ENCODE assay signal across 8 mouse cellular contexts in the genomic region with DNA sequence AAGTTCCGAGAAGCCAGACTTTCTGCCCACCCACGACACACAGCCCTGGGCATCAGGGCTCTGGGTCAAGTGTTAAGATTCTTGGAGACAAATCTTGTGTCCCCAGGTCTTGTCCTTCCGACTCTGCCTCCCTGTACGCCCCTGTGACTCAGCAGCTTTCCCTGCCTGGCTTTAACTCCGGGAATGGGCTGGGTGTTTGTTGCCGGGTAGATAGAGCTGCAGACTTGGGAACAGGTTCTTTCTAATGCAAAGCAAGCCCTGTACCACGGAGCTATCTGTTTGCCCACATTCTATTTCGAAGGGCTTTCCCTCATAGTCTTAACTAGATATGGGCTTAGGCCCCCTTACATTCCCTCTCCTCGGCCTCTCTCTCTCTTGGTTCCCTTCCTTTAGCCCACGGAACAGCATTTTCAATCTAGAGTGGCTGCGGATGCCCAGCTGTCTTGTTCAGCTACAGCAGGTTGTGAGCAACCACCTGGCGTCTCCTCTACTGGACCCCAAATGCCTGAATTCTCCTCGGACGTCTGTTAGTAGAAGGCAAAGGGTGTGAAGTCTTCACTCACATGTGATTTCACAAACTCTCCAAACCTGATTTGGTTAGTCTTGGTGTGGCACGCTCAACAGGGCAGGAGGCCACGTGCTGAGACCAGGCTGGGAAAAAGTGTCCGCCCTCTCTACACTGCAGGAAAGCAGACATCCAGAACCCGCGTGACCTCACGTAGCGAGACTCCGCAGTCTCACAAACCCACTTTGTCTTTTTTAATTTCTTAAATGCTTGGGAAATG. TPM values are rescaled to one million over a fixed set of nuclear protein-coding genes. Genes with fewer than 3 reads are reported as not detected.
DNase-seq lines count a peak whose midpoint lies in the region; ATAC-seq and TF ChIP-seq lines count a peak whose summit lies in the region.

No protein-coding gene starts in this region.

- H3K79me2 ChIP-seq in macrophage (ENCODE audit: inconsistent target): peaks cover 35% of the 10 kb centered on the region

- no peak for ATAC-seq in forebrain, postnatal 0 days
- peak; percentile 12; the same call in 1 of the 2 replicates for ATAC-seq in kidney, embryonic 15.5 days (replicated peaks; ENCODE audit: low FRiP score)
- peak; percentile 71 for ATAC-seq in stomach, postnatal 0 days (ENCODE audit: low FRiP score, low TSS enrichment)

- H3K27ac ChIP-seq in bone marrow, adult 2 months (ENCODE audit: control insufficient read depth, insufficient read depth, low read depth, low read length, poor library complexity): peak overlapping the region; percentile 94
- H3K27ac ChIP-seq in forebrain, postnatal 0 days (ENCODE audit: low read depth, low read length): peak overlapping the region; percentile 96
- H3K27ac ChIP-seq in kidney, embryonic 15.5 days: peak overlapping the region; percentile 99
- H3K27ac ChIP-seq in macrophage: peak overlapping the region; percentile 95
- H3K27ac ChIP-seq in stomach, postnatal 0 days (replicated peaks): peak overlapping the region; percentile 98

- H3K4me1 ChIP-seq in bone marrow, adult 2 months (ENCODE audit: control insufficient read depth, insufficient read depth, low read length): peaks cover 2% of the 10 kb centered on the region; the same call in 1 of the 2 replicates
- peaks cover 27% of the 10 kb centered on the region for H3K4me1 ChIP-seq in forebrain, postnatal 0 days (ENCODE audit: insufficient read depth)
- H3K4me1 ChIP-seq in kidney, embryonic 15.5 days: peaks cover 49% of the 10 kb centered on the region
- peaks cover 7% of the 10 kb centered on the region for H3K4me1 ChIP-seq in stomach, postnatal 0 days (replicated peaks; ENCODE audit: control insufficient read depth, insufficient read depth)

- intact Hi-C loops in gastrocnemius, postnatal 14 days (cut with DNase I; ENCODE audit: low total_unique reads): no loop called here

- peak overlapping the region; percentile 97 for H3K9ac ChIP-seq in forebrain, postnatal 0 days
- H3K9ac ChIP-seq in kidney, embryonic 15.5 days: peak overlapping the region; percentile 98
- H3K9ac ChIP-seq in stomach, postnatal 0 days (ENCODE audit: low read length): peak overlapping the region; percentile 95

- peak overlapping the region; percentile 98 for H3K4me3 ChIP-seq in bone marrow, adult 2 months (replicated peaks; ENCODE audit: control insufficient read depth, low read depth, low read length)
- H3K4me3 ChIP-seq in forebrain, postnatal 0 days (ENCODE audit: low read depth, low read length): peak overlapping the region; percentile 91
- H3K4me3 ChIP-seq in kidney, embryonic 15.5 days (replicated peaks): peak overlapping the region; percentile 98
- peak overlapping the region; percentile 65 for H3K4me3 ChIP-seq in macrophage (ENCODE audit: inconsistent target)
- H3K4me3 ChIP-seq in stomach, postnatal 0 days (ENCODE audit: low read depth, low read length): peak overlapping the region; percentile 80

- no peaks in the 10 kb centered on the region for H3K27me3 ChIP-seq in forebrain, postnatal 0 days (ENCODE audit: insufficient read depth, low read length)
- H3K27me3 ChIP-seq in kidney, embryonic 15.5 days: no peaks in the 10 kb centered on the region
- H3K27me3 ChIP-seq in stomach, postnatal 0 days (ENCODE audit: control insufficient read depth, insufficient read depth, low read length): no peaks in the 10 kb centered on the region

- TF ChIP-seq POLR2A in bone marrow, adult 2 months (IDR thresholded peaks at IDR 0.05; ENCODE audit: borderline replicate concordance, control insufficient read depth, low read depth, low read length): no peak

- no peak for TF ChIP-seq CTCF in bone marrow, adult 2 months (IDR thresholded peaks at IDR 0.05; ENCODE audit: control insufficient read depth, insufficient read depth, low read length)
- no peak for TF ChIP-seq CTCF in forebrain, postnatal 0 days (IDR thresholded peaks at IDR 0.05; ENCODE audit: low read depth)
- no peak for TF ChIP-seq CTCF in stomach, postnatal 0 days (IDR thresholded peaks at IDR 0.05; ENCODE audit: low read depth)

- no peaks in the 10 kb centered on the region for H3K9me3 ChIP-seq in forebrain, postnatal 0 days (ENCODE audit: low read length)
- H3K9me3 ChIP-seq in kidney, embryonic 15.5 days (replicated peaks): no peaks in the 10 kb centered on the region
- H3K9me3 ChIP-seq in stomach, postnatal 0 days (ENCODE audit: control insufficient read depth, low read length): no peaks in the 10 kb centered on the region

- WGBS in bone marrow, adult 2 months: 24% methylated on average over 22 of the region's 22 CpGs
- 17% methylated on average over 22 of the region's 22 CpGs for WGBS in forebrain, postnatal 0 days
- WGBS in kidney, embryonic 15.5 days: 14% methylated on average over 22 of the region's 22 CpGs
- WGBS in macrophage (ENCODE audit: missing documents): 35% methylated on average over 22 of the region's 22 CpGs
- 15% methylated on average over 22 of the region's 22 CpGs for WGBS in stomach, postnatal 0 days

- H3K36me3 ChIP-seq in forebrain, postnatal 0 days (ENCODE audit: insufficient read depth): no peaks in the 10 kb centered on the region
- 0 out of 2 replicates have a peak, but pooled peaks cover 2% of the 10 kb centered on the region for H3K36me3 ChIP-seq in kidney, embryonic 15.5 days
- H3K36me3 ChIP-seq in macrophage (ENCODE audit: inconsistent target): no peaks in the 10 kb centered on the region
- no peaks in the 10 kb centered on the region for H3K36me3 ChIP-seq in stomach, postnatal 0 days (ENCODE audit: control insufficient read depth, insufficient read depth, low read length)

- peak overlapping the region; percentile 94 for H3K4me2 ChIP-seq in forebrain, postnatal 0 days (ENCODE audit: low read depth)
- peak overlapping the region; percentile 75 for H3K4me2 ChIP-seq in kidney, embryonic 15.5 days
- H3K4me2 ChIP-seq in stomach, postnatal 0 days (replicated peaks; ENCODE audit: low read depth): peak overlapping the region; percentile 82

- no peak for TF ChIP-seq EP300 in stomach, postnatal 0 days (optimal IDR thresholded peaks at IDR 0.05)

- peak; percentile 40 for DNase-seq in gastrocnemius, postnatal 14 days
- DNase-seq in gastrocnemius, postnatal 4 days (ENCODE audit: low spot score in 2 of 2): no peak
- DNase-seq in forebrain, postnatal 0 days: no peak
- peak; percentile 67 for DNase-seq in stomach, postnatal 0 days (ENCODE audit: low spot score)
- DNase-seq in adrenal gland, postnatal 4 days (ENCODE audit: low spot score in 2 of 2): no peak

RNA-seq across cellular contexts. Expression of a gene that starts 0.8 kb away (rescaled TPM):
- total RNA-seq in gastrocnemius, postnatal 14 days (2021): 1,000 to 10,000 TPM; 1,133 to 1,268 TPM
- total RNA-seq in gastrocnemius, postnatal 4 days (2021): 100 to 1,000 TPM; 797 to 932 TPM
- polyA plus RNA-seq in bone marrow, adult 2 months (2011; ENCODE audit: insufficient read depth, insufficient read length, low replicate concordance, missing spikeins): 68.5 and 89.4 TPM in 2 replicates
- total RNA-seq in forebrain, postnatal 0 days (2014; rRNA removed): 306 and 330 TPM in 2 replicates
- 327 and 401 TPM in 2 replicates for polyA plus RNA-seq in forebrain, postnatal 0 days (2015; fragmentation: Nextera tagmentation; extraction: Ambion mirVana)
- 336 and 358 TPM in 2 replicates for polyA plus RNA-seq in kidney, embryonic 15.5 days (2015; fragmentation: Nextera tagmentation; extraction: Ambion mirVana)
- total RNA-seq in macrophage (2018; cell fraction: chromatin; rRNA removed): 100 to 1,000 TPM in 14 of 26 experiments, 10 to 100 TPM in 12; 37.4 to 166 (median 104) TPM
- 100 to 1,000 TPM; 123 to 261 (median 180) TPM for total RNA-seq in macrophage (2018; cell fraction: cytosol; rRNA removed)
- total RNA-seq in macrophage (2018; cell fraction: nucleus; rRNA removed): 100 to 1,000 TPM in 9 of 26 experiments, 10 to 100 TPM in 17; 60.8 to 168 (median 90.4) TPM
- 164 to 239 TPM (median 232 TPM) in 3 replicates for polyA plus RNA-seq in macrophage (2018)
- polyA plus RNA-seq in stomach, postnatal 0 days (2015; fragmentation: Nextera tagmentation; extraction: Ambion mirVana): 189 and 193 TPM in 2 replicates
- total RNA-seq in adrenal gland, postnatal 4 days (2021): 100 to 1,000 TPM; 323 to 340 TPM

RNA-seq across cellular contexts. Expression of a gene that starts 36.4 kb away (rescaled TPM):
- 10 to 100 TPM; 57.9 to 62.0 TPM for total RNA-seq in gastrocnemius, postnatal 14 days (2021)
- total RNA-seq in gastrocnemius, postnatal 4 days (2021): 100 to 1,000 TPM in 1 of 2 experiments, 10 to 100 TPM in 1; 97.0 to 100 TPM
- polyA plus RNA-seq in bone marrow, adult 2 months (2011; ENCODE audit: insufficient read depth, insufficient read length, low replicate concordance, missing spikeins): 13.4 and 29.2 TPM in 2 replicates
- total RNA-seq in forebrain, postnatal 0 days (2014; rRNA removed): 97.9 and 115 TPM in 2 replicates
- 119 and 127 TPM in 2 replicates for polyA plus RNA-seq in forebrain, postnatal 0 days (2015; fragmentation: Nextera tagmentation; extraction: Ambion mirVana)
- polyA plus RNA-seq in kidney, embryonic 15.5 days (2015; fragmentation: Nextera tagmentation; extraction: Ambion mirVana): 217 and 219 TPM in 2 replicates
- 10 to 100 TPM; 12.7 to 69.4 (median 36.4) TPM for total RNA-seq in macrophage (2018; cell fraction: chromatin; rRNA removed)
- total RNA-seq in macrophage (2018; cell fraction: cytosol; rRNA removed): 100 to 1,000 TPM; 131 to 187 (median 157) TPM
- 100 to 1,000 TPM in 16 of 26 experiments, 10 to 100 TPM in 10; 56.3 to 204 (median 130) TPM for total RNA-seq in macrophage (2018; cell fraction: nucleus; rRNA removed)
- 126 to 153 TPM (median 142 TPM) in 3 replicates for polyA plus RNA-seq in macrophage (2018)
- polyA plus RNA-seq in stomach, postnatal 0 days (2015; fragmentation: Nextera tagmentation; extraction: Ambion mirVana): 104 and 115 TPM in 2 replicates
- total RNA-seq in adrenal gland, postnatal 4 days (2021): 100 to 1,000 TPM; 181 to 192 TPM

Comparison
In these comparisons a context has a peak if more than half of its experiments do, and no peak if none do; other contexts are left out.
1. DNase-seq: peak in gastrocnemius, postnatal 14 days (single experiment) and stomach, postnatal 0 days (single experiment); none in gastrocnemius, postnatal 4 days (0 of 2), forebrain, postnatal 0 days (single experiment) and adrenal gland, postnatal 4 days (0 of 2).
2. Peak in every context shown above with its lines, with median percentiles within 50 percentile points of each other: H3K27ac ChIP-seq, H3K4me3 ChIP-seq, H3K4me2 ChIP-seq and H3K9ac ChIP-seq.